Mouse (Mus musculus) embryonic fibroblast, embryonic 13.5 days (primary cell): ENCODE results near the gene Ephb2.

Experiments
- CTCF ChIP-seq: IDR thresholded peaks from 2 replicates; pipeline ENCODE4 v1.5.1; 2011; ENCODE audit warnings: mild to moderate bottlenecking, control low read depth, low read length, moderate library complexity, borderline replicate concordance; ENCODE audit not compliant: insufficient read depth
- POLR2A ChIP-seq: IDR thresholded peaks from 2 replicates; pipeline ENCODE4 v1.6.1; 2011; ENCODE audit warnings: low read depth, mild to moderate bottlenecking, control low read depth, low read length, moderate library complexity

GRCm38 (mm10) chr4:136878601-136879000 lies 42.8 kb upstream of the Ephb2 start:
- TF ChIP-seq CTCF (no peak), POLR2A (no peak)
